Mouse (Mus musculus): ENCODE results near the gene Trp53bp2.

The Trp53bp2 gene

GRCm38 (mm10) chr1:182460291-182461244 lies 51.6 kb downstream of the Trp53bp2 start:
- in situ Hi-C loops (cut with MboI, MseI), result no loop called here

- in situ Hi-C loops (cut with MboI, MseI), result no loop called here
Observed at GRCm38 (mm10) chr1:182461261-182461660, 52.3 kb downstream of the Trp53bp2 start.

GRCm38 (mm10) chr1:182461813-182462212 lies 52.8 kb downstream of the Trp53bp2 start:
- in situ Hi-C loops (cut with MboI, MseI), result no loop called here

GRCm38 (mm10) chr1:182465309-182465708 lies 56.3 kb downstream of the Trp53bp2 start:
- in situ Hi-C loops (cut with MboI, MseI), result no loop called here

- in situ Hi-C loops (cut with MboI, MseI), result no loop called here
Observed at GRCm38 (mm10) chr1:182465978-182466377, 57.0 kb downstream of the Trp53bp2 start.

- in situ Hi-C loops (cut with MboI, MseI), result loop anchor here in 1 of 2 experiments (5.0 to 10.0 kb wide), 2 partner anchors 330 to 777 kb away; no protein-coding TSS in a partner anchor
Observed at GRCm38 (mm10) chr1:182475005-182475796, 66.2 kb downstream of the Trp53bp2 start.

- in situ Hi-C loops (cut with MboI, MseI), result loop anchor here in 1 of 2 experiments (5.0 to 10.0 kb wide), 2 partner anchors 326 to 773 kb away; no protein-coding TSS in a partner anchor
Observed at GRCm38 (mm10) chr1:182478935-182479334, 70.0 kb downstream of the Trp53bp2 start.

- in situ Hi-C loops (cut with MboI, MseI), result loop anchor here in 1 of 2 experiments (10.0 kb wide), 1 partner anchor 174 kb away; no protein-coding TSS in a partner anchor
Observed at GRCm38 (mm10) chr1:182481138-182481537, 72.2 kb downstream of the Trp53bp2 start.

GRCm38 (mm10) chr1:182481646-182482295 lies 72.8 kb downstream of the Trp53bp2 start:
- in situ Hi-C loops (cut with MboI, MseI), result loop anchor here in 1 of 2 experiments (10.0 kb wide), 1 partner anchor 173 kb away; no protein-coding TSS in a partner anchor

GRCm38 (mm10) chr1:182482991-182483909 lies 74.3 kb downstream of the Trp53bp2 start:
- in situ Hi-C loops (cut with MboI, MseI), result loop anchor here in 1 of 2 experiments (10.0 kb wide), 1 partner anchor 172 kb away; no protein-coding TSS in a partner anchor

GRCm38 (mm10) chr1:182483910-182484274 lies 74.9 kb downstream of the Trp53bp2 start:
- in situ Hi-C loops (cut with MboI, MseI), result loop anchor here in 1 of 2 experiments (10.0 kb wide), 1 partner anchor 171 kb away; no protein-coding TSS in a partner anchor

- in situ Hi-C loops (cut with MboI, MseI), result loop anchor here in 1 of 2 experiments (10.0 kb wide), 1 partner anchor 166 kb away; no protein-coding TSS in a partner anchor
Observed at GRCm38 (mm10) chr1:182488503-182488902, 79.5 kb downstream of the Trp53bp2 start.

GRCm38 (mm10) chr1:182489803-182490452 lies 81.0 kb downstream of the Trp53bp2 start:
- in situ Hi-C loops (cut with MboI, MseI), result loop anchor here (5.0 to 10.0 kb wide), 2 partner anchors 47 to 165 kb away; no protein-coding TSS in a partner anchor

GRCm38 (mm10) chr1:182490568-182490967 lies 81.6 kb downstream of the Trp53bp2 start:
- in situ Hi-C loops (cut with MboI, MseI), result loop anchor here (5.0 kb wide), 1 partner anchor 47 kb away; no protein-coding TSS in a partner anchor

GRCm38 (mm10) chr1:182491839-182492238 lies 82.9 kb downstream of the Trp53bp2 start:
- in situ Hi-C loops (cut with MboI, MseI), result loop anchor here (5.0 kb wide), 1 partner anchor 45 kb away; no protein-coding TSS in a partner anchor

- in situ Hi-C loops (cut with MboI, MseI), result loop anchor here (5.0 kb wide), 1 partner anchor 43 kb away; no protein-coding TSS in a partner anchor
Observed at GRCm38 (mm10) chr1:182494285-182495145, 85.5 kb downstream of the Trp53bp2 start.

GRCm38 (mm10) chr1:182496685-182497084 lies 87.7 kb downstream of the Trp53bp2 start:
- in situ Hi-C loops (cut with MboI, MseI), result no loop called here

- in situ Hi-C loops (cut with MboI, MseI), result no loop called here
Observed at GRCm38 (mm10) chr1:182497736-182498135, 88.8 kb downstream of the Trp53bp2 start.
